Mouse (Mus musculus) limb, embryonic 14.5 days (tissue): ENCODE results near the gene Ercc1. TPM values are rescaled to one million over a fixed set of nuclear protein-coding genes. Genes with fewer than 3 reads are reported as not detected.

Experiments
- ATAC-seq: fragments of 200-750 bp; cut with Nextera tagmentation; 2 replicates; pipeline ENCODE4 v1.8.0; 2017; ENCODE audit warnings: low read depth, moderate number of reproducible peaks, moderate TSS enrichment; ENCODE audit not compliant: low FRiP score
- DNase-seq: peaks from one replicate; pipeline ENCODE4 v3.0.0-alpha.2; 2015; ENCODE audit warnings: low spot score
- H3K27ac ChIP-seq: fragments of 300-500 bp; sonication (generic); replicated peaks from 2 replicates; pipeline ENCODE4 v1.5.1; 2014; ENCODE audit warnings: low read depth, mild to moderate bottlenecking, low read length, moderate library complexity, mixed read lengths
- H3K27me3 ChIP-seq: fragments of 300-500 bp; sonication (generic); 2 replicates; pipeline ENCODE4 v1.6.1; 2014; ENCODE audit warnings: low read length, mixed read lengths; ENCODE audit not compliant: control insufficient read depth, insufficient read depth
- H3K36me3 ChIP-seq: fragments of 300-500 bp; sonication (generic); 2 replicates; pipeline ENCODE4 v1.6.1; 2014; ENCODE audit warnings: mild to moderate bottlenecking, low read length, moderate library complexity, mixed read lengths; ENCODE audit not compliant: control insufficient read depth, insufficient read depth
- H3K4me1 ChIP-seq: fragments of 300-500 bp; sonication (generic); 2 replicates; pipeline ENCODE4 v1.6.1; 2014; ENCODE audit warnings: antibody characterized with exemption, low read length, mixed read lengths; ENCODE audit not compliant: control insufficient read depth, insufficient read depth
- H3K4me2 ChIP-seq: fragments of 300-500 bp; sonication (generic); replicated peaks from 2 replicates; pipeline ENCODE4 v1.6.1; 2014; ENCODE audit warnings: low read depth, mild to moderate bottlenecking, low read length, moderate library complexity; ENCODE audit not compliant: severe bottlenecking
- H3K4me3 ChIP-seq: fragments of 300-500 bp; sonication (generic); replicated peaks from 2 replicates; pipeline ENCODE4 v1.5.1; 2014; ENCODE audit warnings: low read length
- H3K9ac ChIP-seq: fragments of 300-500 bp; sonication (generic); 2 replicates; pipeline ENCODE4 v1.6.1; 2014; ENCODE audit warnings: mild to moderate bottlenecking, low read depth, low read length, moderate library complexity; ENCODE audit not compliant: severe bottlenecking
- H3K9me3 ChIP-seq: fragments of 300-500 bp; sonication (generic); 2 replicates; pipeline ENCODE4 v1.6.1; 2016; ENCODE audit warnings: low read length; ENCODE audit not compliant: control insufficient read depth
- POLR2A ChIP-seq: fragments of 200-500 bp; IDR thresholded peaks from 2 replicates; pipeline ENCODE4 v1.8.0; 2012; ENCODE audit warnings: inconsistent platforms, mild to moderate bottlenecking, moderate library complexity, borderline replicate concordance; ENCODE audit not compliant: insufficient read depth, insufficient read length; ENCODE audit errors: extremely low read depth
- WGBS: fragments of 180-500 bp; shearing (Covaris S2); extraction: QIAGEN DNeasy Blood & Tissue Kit; methylation state at CpG from one replicate; pipeline ENCODE4 v1.1.7; 2014; 5-methylcytosine and 5-hydroxymethylcytosine counted together
- polyA plus RNA-seq, 2 experiments: library from polyadenylated mRNA; depleted of rRNA in 1 of 2; stranded (reverse) in 1 of 2; unstranded in 1 of 2; fragments of >200 nt; fragmentation: Nextera tagmentation in 1 of 2; extraction: Ambion mirVana in 1 of 2; gene quantifications; 2 replicates each; pipeline versions ENCODE4 v1.2.1 to v1.2.3; 2012 to 2014

Ercc1 gene
- polyA plus RNA-seq, 2 experiments, result 72.3 to 74.3 TPM

- Histone ChIP-seq H3K27me3 (peaks cover 7% of the 10 kb centered on the region; the same call in 1 of the 2 replicates), H3K4me3 (peak overlapping the region; percentile 46), H3K4me1 (peaks cover 23% of the 10 kb centered on the region), H3K36me3 (no peaks in the 10 kb centered on the region; the same call in 1 of the 2 replicates), H3K9me3 (no peaks in the 10 kb centered on the region), H3K4me2 (peak overlapping the region; percentile 91), H3K27ac (no peak overlapping the region), H3K9ac (no peak overlapping the region)
- ATAC-seq (no peak), DNase-seq (no peak)
- 11% methylated on average over 10 of the region's 10 CpGs for WGBS
- no peak for TF ChIP-seq POLR2A
These were observed 3.3 kb upstream of the Ercc1 start for GRCm38 (mm10) chr7:19341250-19341649.

- Histone ChIP-seq H3K4me1 (peaks cover 23% of the 10 kb centered on the region), H3K4me3 (peak overlapping the region; percentile 46), H3K4me2 (peak overlapping the region; percentile 91), H3K9me3 (no peaks in the 10 kb centered on the region), H3K36me3 (peaks cover 1% of the 10 kb centered on the region; the same call in 1 of the 2 replicates), H3K9ac (peak overlapping the region; percentile 55), H3K27me3 (peaks cover 7% of the 10 kb centered on the region; the same call in 1 of the 2 replicates), H3K27ac (no peak overlapping the region)
- ATAC-seq (peak; percentile 9; the same call in 1 of the 2 replicates), DNase-seq (no peak)
- 1% methylated on average over 39 of the region's 41 CpGs for WGBS
- TF ChIP-seq POLR2A, result no peak
These were observed 2.7 kb upstream of the Ercc1 start for GRCm38 (mm10) chr7:19341761-19342409.

GRCm38 (mm10) chr7:19342481-19343027 lies 2.0 kb upstream of the Ercc1 start:
- H3K4me3 ChIP-seq, result peak overlapping the region; percentile 46
- peaks cover 3% of the 10 kb centered on the region; the same call in 1 of the 2 replicates for H3K36me3 ChIP-seq
- whole genome bisulfite sequencing, result under 1% methylated on average over 27 of the region's 27 CpGs
- peak overlapping the region; percentile 91 for H3K4me2 ChIP-seq
- DNase-seq (peak; percentile 83), ATAC-seq (peak; percentile 9; the same call in 1 of the 2 replicates)
- no peak overlapping the region for H3K27ac ChIP-seq
- H3K9me3 ChIP-seq, result no peaks in the 10 kb centered on the region
- TF ChIP-seq POLR2A, result no peak
- peaks cover 23% of the 10 kb centered on the region for H3K4me1 ChIP-seq
- H3K27me3 ChIP-seq, result peaks cover 7% of the 10 kb centered on the region; the same call in 1 of the 2 replicates
- peak overlapping the region; percentile 55 for H3K9ac ChIP-seq

- H3K4me3 ChIP-seq, result no peak overlapping the region
- H3K4me2 ChIP-seq, result no peak overlapping the region
- H3K27me3 ChIP-seq, result peaks cover 7% of the 10 kb centered on the region; the same call in 1 of the 2 replicates
- TF ChIP-seq POLR2A, result no peak
- H3K9me3 ChIP-seq, result no peaks in the 10 kb centered on the region
- H3K9ac ChIP-seq, result no peak overlapping the region
- H3K27ac ChIP-seq, result no peak overlapping the region
- H3K36me3 ChIP-seq, result peaks cover 9% of the 10 kb centered on the region
- 1% methylated on average over 11 of the region's 11 CpGs for WGBS
- peaks cover 23% of the 10 kb centered on the region for H3K4me1 ChIP-seq
- ATAC-seq, result no peak
- peak; percentile 86 for DNase-seq
These were observed 1.3 kb upstream of the Ercc1 start for GRCm38 (mm10) chr7:19343210-19343808.

GRCm38 (mm10) chr7:19344938-19345471 lies 427 bp downstream of the Ercc1 start:
- peak overlapping the region; percentile 66 for H3K9ac ChIP-seq

More at GRCm38 (mm10) chr7:19344938-19345471, 427 bp downstream of the Ercc1 start:
- Histone ChIP-seq H3K27ac (peak overlapping the region; percentile 81), H3K4me2 (peak overlapping the region; percentile 88), H3K4me1 (peaks cover 23% of the 10 kb centered on the region), H3K4me3 (peak overlapping the region; percentile 60), H3K36me3 (peaks cover 26% of the 10 kb centered on the region), H3K27me3 (peaks cover 7% of the 10 kb centered on the region; the same call in 1 of the 2 replicates), H3K9me3 (no peaks in the 10 kb centered on the region)
- TF ChIP-seq POLR2A, result peak; percentile 56; the same call in 1 of the 2 replicates
- WGBS, result 0% methylated on average over 31 of the region's 31 CpGs
- ATAC-seq, result peak; percentile 94
- peak; percentile 99 for DNase-seq
